Mouse (Mus musculus) liver, embryonic 14.5 days (tissue): ENCODE measurements around the gene Foxj1.

Experiments
- CTCF ChIP-seq: IDR thresholded peaks from 2 replicates; pipeline ENCODE4 v1.5.1; 2016; ENCODE audit warnings: antibody characterized with exemption, low read depth, control low read depth
- EP300 ChIP-seq: IDR thresholded peaks from 2 replicates; pipeline ENCODE4 v1.6.1; 2016; ENCODE audit warnings: antibody characterized with exemption, low read depth

DNA sequence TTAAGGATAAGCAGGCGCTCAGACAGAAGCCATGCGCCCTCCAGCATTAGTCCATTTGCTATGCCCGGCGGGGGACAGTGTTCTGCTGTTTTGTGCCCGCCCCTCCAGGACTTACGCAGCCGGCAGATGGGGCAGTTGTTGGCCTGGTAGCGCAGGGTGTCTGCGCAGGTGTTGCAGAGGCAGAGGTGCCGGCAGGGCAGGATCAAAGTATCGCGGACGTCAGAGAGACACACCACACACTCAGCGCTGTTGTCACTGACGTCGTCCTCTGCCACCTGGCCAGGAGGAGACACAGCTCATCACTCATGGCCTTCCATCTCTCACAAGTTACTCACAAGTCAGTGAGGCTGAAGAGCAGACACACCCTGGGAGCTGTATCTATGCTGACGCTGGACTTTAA is 19.3 kb upstream of the Foxj1 start:
- TF ChIP-seq CTCF: no peak
- no peak for TF ChIP-seq EP300
